Mouse (Mus musculus): ENCODE results near the gene Ak1. TPM values are rescaled to one million over a fixed set of nuclear protein-coding genes. Genes with fewer than 3 reads are reported as not detected.

Gene Ak1
- polyA plus RNA-seq, 1 experiment from 2014 or later, result 22.8 TPM

DNA sequence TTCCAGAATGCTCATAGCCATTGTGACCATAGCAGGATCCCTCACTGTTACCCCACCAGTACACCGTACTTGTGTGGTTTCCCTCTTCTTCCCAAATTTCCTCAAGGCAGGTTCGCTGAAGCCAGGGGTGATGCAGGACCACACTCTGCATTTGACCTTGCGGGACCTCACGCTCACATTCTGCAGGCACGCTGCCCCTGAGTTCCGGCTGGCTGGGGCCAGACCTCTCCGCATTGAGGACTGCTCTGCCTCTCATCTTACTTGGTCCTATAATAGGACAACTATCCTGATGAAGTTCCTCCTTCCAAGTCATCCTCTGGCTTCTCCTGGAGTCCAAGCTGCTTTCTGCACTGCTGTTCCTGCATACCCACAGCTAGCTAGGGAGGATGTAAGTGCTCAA lies 15.1 kb downstream of the Ak1 start:
- no peaks in the 10 kb centered on the region for H3K9me3 ChIP-seq (ENCODE audit: control insufficient read depth, low read length)
- peaks cover 11% of the 10 kb centered on the region for H3K4me1 ChIP-seq (replicated peaks; ENCODE audit: control insufficient read depth, insufficient read depth, low read length)
- H3K27ac ChIP-seq (ENCODE audit: low read depth), result no peak overlapping the region
- no peak overlapping the region for H3K4me2 ChIP-seq (ENCODE audit: low read length)
- no peak overlapping the region for H3K9ac ChIP-seq (ENCODE audit: low read length)
- ATAC-seq (replicated peaks; ENCODE audit: low FRiP score, low TSS enrichment, low read depth) (no peak), DNase-seq (ENCODE audit: low spot score) (no peak)
- H3K27me3 ChIP-seq (replicated peaks; ENCODE audit: control insufficient read depth, insufficient read depth, low read length), result no peaks in the 10 kb centered on the region
- H3K36me3 ChIP-seq (ENCODE audit: control insufficient read depth, insufficient read depth, low read length), result no peaks in the 10 kb centered on the region
- WGBS, result 80% methylated on average over 7 of the region's 7 CpGs
- H3K4me3 ChIP-seq (ENCODE audit: low read depth, low read length), result no peak overlapping the region

- H3K9ac ChIP-seq (ENCODE audit: low read length), result no peak overlapping the region
- H3K36me3 ChIP-seq (ENCODE audit: control insufficient read depth, insufficient read depth, low read length), result no peaks in the 10 kb centered on the region
- 0 out of 2 replicates have a peak overlapping the region, but pooled peaks have one; percentile 11 for H3K4me2 ChIP-seq (ENCODE audit: low read length)
- 17% methylated on average over 11 of the region's 11 CpGs for WGBS
- DNase-seq (ENCODE audit: low spot score), result no peak
- H3K4me3 ChIP-seq (ENCODE audit: low read depth, low read length), result no peak overlapping the region
- H3K9me3 ChIP-seq (ENCODE audit: control insufficient read depth, low read length), result no peaks in the 10 kb centered on the region
- peak overlapping the region; percentile 69 for H3K27ac ChIP-seq (ENCODE audit: low read depth)
- peak; percentile 57 for ATAC-seq (replicated peaks; ENCODE audit: low FRiP score, low TSS enrichment, low read depth)
- H3K4me1 ChIP-seq (replicated peaks; ENCODE audit: control insufficient read depth, insufficient read depth, low read length), result peaks cover 11% of the 10 kb centered on the region
- no peaks in the 10 kb centered on the region for H3K27me3 ChIP-seq (replicated peaks; ENCODE audit: control insufficient read depth, insufficient read depth, low read length)
Observed at GRCm38 (mm10) chr2:32637778-32638281, 16.3 kb downstream of the Ak1 start.

GRCm38 (mm10) chr2:32639632-32640031 lies 18.1 kb downstream of the Ak1 start:
- ATAC-seq (replicated peaks; ENCODE audit: low FRiP score, low TSS enrichment, low read depth) (no peak), DNase-seq (ENCODE audit: low spot score) (no peak)
- Histone ChIP-seq H3K4me3 (ENCODE audit: low read depth, low read length) (no peak overlapping the region), H3K9me3 (ENCODE audit: control insufficient read depth, low read length) (no peaks in the 10 kb centered on the region), H3K27me3 (replicated peaks; ENCODE audit: control insufficient read depth, insufficient read depth, low read length) (no peaks in the 10 kb centered on the region), H3K27ac (ENCODE audit: low read depth) (no peak overlapping the region), H3K9ac (ENCODE audit: low read length) (no peak overlapping the region), H3K4me2 (ENCODE audit: low read length) (no peak overlapping the region), H3K36me3 (ENCODE audit: control insufficient read depth, insufficient read depth, low read length) (no peaks in the 10 kb centered on the region), H3K4me1 (replicated peaks; ENCODE audit: control insufficient read depth, insufficient read depth, low read length) (peaks cover 11% of the 10 kb centered on the region)
- WGBS, result 70% methylated on average over 1 of the region's 1 CpGs

GRCm38 (mm10) chr2:32640550-32641051 lies 19.0 kb downstream of the Ak1 start:
- Histone ChIP-seq H3K4me1 (replicated peaks; ENCODE audit: control insufficient read depth, insufficient read depth, low read length) (peaks cover 13% of the 10 kb centered on the region), H3K27me3 (replicated peaks; ENCODE audit: control insufficient read depth, insufficient read depth, low read length) (no peaks in the 10 kb centered on the region), H3K4me3 (ENCODE audit: low read depth, low read length) (no peak overlapping the region), H3K4me2 (ENCODE audit: low read length) (no peak overlapping the region), H3K9ac (ENCODE audit: low read length) (no peak overlapping the region), H3K27ac (ENCODE audit: low read depth) (no peak overlapping the region), H3K36me3 (ENCODE audit: control insufficient read depth, insufficient read depth, low read length) (no peaks in the 10 kb centered on the region), H3K9me3 (ENCODE audit: control insufficient read depth, low read length) (no peaks in the 10 kb centered on the region)
- ATAC-seq (replicated peaks; ENCODE audit: low FRiP score, low TSS enrichment, low read depth) (no peak), DNase-seq (ENCODE audit: low spot score) (no peak)
- WGBS, result 65% methylated on average over 6 of the region's 6 CpGs

DNA sequence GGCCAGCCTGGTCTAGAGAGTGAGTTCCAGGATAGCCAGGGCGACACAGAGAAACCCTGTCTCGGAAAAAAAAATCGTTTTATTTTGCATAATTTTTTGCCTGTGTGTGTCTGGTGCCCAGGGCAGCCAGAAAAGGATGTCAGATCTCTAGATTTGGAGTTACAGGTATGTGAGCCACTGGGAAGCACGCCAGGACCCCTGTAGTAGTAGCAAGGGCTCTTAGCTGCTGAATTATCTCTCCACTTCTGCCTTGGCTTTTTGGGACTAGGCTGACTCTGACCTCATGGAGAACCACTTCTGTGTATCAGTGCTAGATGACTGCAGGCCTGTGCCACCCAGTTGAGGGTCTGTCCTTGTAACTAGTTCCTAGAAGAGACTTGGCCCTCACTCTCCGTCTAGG lies 20.3 kb downstream of the Ak1 start:
- Histone ChIP-seq H3K4me1 (replicated peaks; ENCODE audit: control insufficient read depth, insufficient read depth, low read length) (peaks cover 22% of the 10 kb centered on the region), H3K4me2 (ENCODE audit: low read length) (no peak overlapping the region), H3K27me3 (replicated peaks; ENCODE audit: control insufficient read depth, insufficient read depth, low read length) (no peaks in the 10 kb centered on the region), H3K9me3 (ENCODE audit: control insufficient read depth, low read length) (no peaks in the 10 kb centered on the region), H3K27ac (ENCODE audit: low read depth) (no peak overlapping the region), H3K4me3 (ENCODE audit: low read depth, low read length) (no peak overlapping the region), H3K9ac (ENCODE audit: low read length) (no peak overlapping the region), H3K36me3 (ENCODE audit: control insufficient read depth, insufficient read depth, low read length) (no peaks in the 10 kb centered on the region)
- ATAC-seq (replicated peaks; ENCODE audit: low FRiP score, low TSS enrichment, low read depth), result no peak
- WGBS, result 87% methylated on average over 5 of the region's 5 CpGs
- DNase-seq (ENCODE audit: low spot score), result no peak

DNA sequence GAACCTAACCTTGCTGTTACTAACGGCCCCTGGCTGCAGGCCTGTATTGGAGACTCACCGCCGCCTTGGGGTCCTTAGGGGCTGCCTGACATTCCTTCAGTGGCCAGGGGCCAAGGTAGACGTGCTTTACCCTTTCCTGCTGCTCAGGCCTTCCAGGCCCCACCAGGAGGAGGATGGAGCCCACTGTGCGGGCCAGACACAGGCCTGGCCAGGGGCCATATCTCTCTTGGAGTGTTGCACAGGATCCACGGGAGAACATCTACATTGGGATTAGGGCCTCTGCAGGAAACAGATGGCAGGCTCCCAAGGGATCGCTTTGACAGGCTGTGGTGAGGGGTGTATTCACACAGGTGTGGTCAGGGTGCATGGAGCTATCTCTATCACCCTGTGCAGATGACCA lies 21.3 kb downstream of the Ak1 start:
- WGBS, result 64% methylated on average over 7 of the region's 7 CpGs
- H3K4me2 ChIP-seq (ENCODE audit: low read length), result no peak overlapping the region
- H3K27ac ChIP-seq (ENCODE audit: low read depth), result no peak overlapping the region
- peaks cover 19% of the 10 kb centered on the region for H3K4me1 ChIP-seq (replicated peaks; ENCODE audit: control insufficient read depth, insufficient read depth, low read length)
- H3K4me3 ChIP-seq (ENCODE audit: low read depth, low read length), result no peak overlapping the region
- no peak overlapping the region for H3K9ac ChIP-seq (ENCODE audit: low read length)
- H3K27me3 ChIP-seq (replicated peaks; ENCODE audit: control insufficient read depth, insufficient read depth, low read length), result no peaks in the 10 kb centered on the region
- DNase-seq (ENCODE audit: low spot score) (no peak), ATAC-seq (replicated peaks; ENCODE audit: low FRiP score, low TSS enrichment, low read depth) (no peak)
- H3K9me3 ChIP-seq (ENCODE audit: control insufficient read depth, low read length), result no peaks in the 10 kb centered on the region
- no peaks in the 10 kb centered on the region for H3K36me3 ChIP-seq (ENCODE audit: control insufficient read depth, insufficient read depth, low read length)

DNA sequence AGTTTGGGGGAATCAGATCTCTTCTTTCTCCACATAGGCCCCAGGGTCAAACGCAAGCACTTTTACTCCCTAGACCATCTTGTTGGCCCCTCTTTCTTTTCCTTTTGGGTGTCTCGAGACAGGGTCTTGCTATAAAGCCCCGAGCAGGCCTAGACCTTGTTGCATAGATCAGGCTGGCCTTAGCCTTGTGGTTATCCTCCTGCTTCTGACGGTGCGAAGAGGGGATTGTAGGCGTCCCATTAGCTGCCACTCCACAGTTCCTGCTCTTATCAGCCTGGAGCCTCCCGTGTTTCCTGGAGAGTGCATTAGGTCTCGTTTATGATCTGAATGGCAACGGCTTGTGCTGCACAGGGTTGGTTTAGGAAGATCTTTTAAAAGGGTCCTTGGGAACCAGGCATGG lies 22.5 kb downstream of the Ak1 start:
- Histone ChIP-seq H3K4me2 (ENCODE audit: low read length) (no peak overlapping the region), H3K4me3 (ENCODE audit: low read depth, low read length) (no peak overlapping the region), H3K27ac (ENCODE audit: low read depth) (no peak overlapping the region), H3K9me3 (ENCODE audit: control insufficient read depth, low read length) (no peaks in the 10 kb centered on the region), H3K4me1 (replicated peaks; ENCODE audit: control insufficient read depth, insufficient read depth, low read length) (peaks cover 14% of the 10 kb centered on the region), H3K27me3 (replicated peaks; ENCODE audit: control insufficient read depth, insufficient read depth, low read length) (no peaks in the 10 kb centered on the region), H3K36me3 (ENCODE audit: control insufficient read depth, insufficient read depth, low read length) (no peaks in the 10 kb centered on the region), H3K9ac (ENCODE audit: low read length) (no peak overlapping the region)
- ATAC-seq (replicated peaks; ENCODE audit: low FRiP score, low TSS enrichment, low read depth) (no peak), DNase-seq (ENCODE audit: low spot score) (no peak)
- 65% methylated on average over 9 of the region's 9 CpGs for WGBS

DNA sequence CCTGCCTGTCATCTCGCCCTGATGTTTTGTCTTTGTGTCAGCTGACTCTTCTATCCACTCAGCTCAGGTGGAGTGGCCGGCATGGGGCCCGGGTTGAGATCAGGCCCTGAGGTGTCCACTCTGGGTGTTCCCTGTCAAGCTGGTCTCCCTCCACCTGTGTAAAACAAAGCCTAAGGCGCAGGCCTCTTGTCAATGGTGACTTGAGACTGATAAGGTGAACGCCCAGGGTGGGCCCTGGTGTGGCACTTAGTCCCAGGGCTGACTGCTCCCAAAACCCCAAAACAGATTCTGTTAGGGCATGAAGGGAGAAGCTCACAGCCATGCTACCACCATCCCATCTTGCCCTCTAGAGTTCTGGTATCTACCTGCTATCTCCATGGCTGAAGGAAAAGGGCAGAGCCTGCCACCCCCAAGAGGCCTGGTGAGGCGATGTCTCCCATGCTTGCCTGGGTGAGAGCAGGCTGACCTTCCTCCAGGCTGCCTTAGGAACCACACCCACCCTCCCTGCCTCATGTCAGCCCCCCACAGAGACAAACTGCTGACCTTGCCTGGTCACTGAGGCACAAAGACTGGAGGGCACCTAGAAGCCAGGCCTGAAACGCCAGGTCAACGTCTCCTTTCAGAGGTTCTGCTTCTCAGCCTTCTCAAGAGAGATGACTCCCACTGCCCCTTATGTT lies 23.4 kb downstream of the Ak1 start:
- H3K4me3 ChIP-seq (ENCODE audit: low read depth, low read length), result no peak overlapping the region
- peaks cover 14% of the 10 kb centered on the region for H3K4me1 ChIP-seq (replicated peaks; ENCODE audit: control insufficient read depth, insufficient read depth, low read length)
- no peaks in the 10 kb centered on the region for H3K36me3 ChIP-seq (ENCODE audit: control insufficient read depth, insufficient read depth, low read length)
- H3K4me2 ChIP-seq (ENCODE audit: low read length), result no peak overlapping the region
- DNase-seq (ENCODE audit: low spot score), result no peak
- H3K9me3 ChIP-seq (ENCODE audit: control insufficient read depth, low read length), result no peaks in the 10 kb centered on the region
- H3K27me3 ChIP-seq (replicated peaks; ENCODE audit: control insufficient read depth, insufficient read depth, low read length), result no peaks in the 10 kb centered on the region
- WGBS, result 81% methylated on average over 8 of the region's 8 CpGs
- no peak for ATAC-seq (replicated peaks; ENCODE audit: low FRiP score, low TSS enrichment, low read depth)
- no peak overlapping the region for H3K9ac ChIP-seq (ENCODE audit: low read length)
- H3K27ac ChIP-seq (ENCODE audit: low read depth), result no peak overlapping the region

- DNase-seq (ENCODE audit: low spot score), result no peak
- Histone ChIP-seq H3K9ac (ENCODE audit: low read length) (no peak overlapping the region), H3K36me3 (ENCODE audit: control insufficient read depth, insufficient read depth, low read length) (0 out of 2 replicates have a peak, but pooled peaks cover 3% of the 10 kb centered on the region), H3K9me3 (ENCODE audit: control insufficient read depth, low read length) (no peaks in the 10 kb centered on the region), H3K4me2 (ENCODE audit: low read length) (no peak overlapping the region), H3K27ac (ENCODE audit: low read depth) (no peak overlapping the region), H3K4me1 (replicated peaks; ENCODE audit: control insufficient read depth, insufficient read depth, low read length) (peaks cover 13% of the 10 kb centered on the region), H3K4me3 (ENCODE audit: low read depth, low read length) (no peak overlapping the region), H3K27me3 (replicated peaks; ENCODE audit: control insufficient read depth, insufficient read depth, low read length) (no peaks in the 10 kb centered on the region)
- no peak; the same call in 1 of the 2 replicates for ATAC-seq (replicated peaks; ENCODE audit: low FRiP score, low TSS enrichment, low read depth)
- WGBS, result 75% methylated on average over 3 of the region's 3 CpGs
Observed at GRCm38 (mm10) chr2:32645647-32646046, 24.1 kb downstream of the Ak1 start.
